Mouse (Mus musculus): Measurements from ENCODE around the gene Hsph1.

- TF ChIP-seq TAL1 (IDR thresholded peaks at IDR 0.05; ENCODE audit: low read length), result no peak
- TF ChIP-seq GATA1 (IDR thresholded peaks at IDR 0.05; ENCODE audit: low read length), result no peak
Measured at GRCm38 (mm10) chr5:149616817-149617216, 19.4 kb downstream of the Hsph1 start.

All from erythroblast, embryonic 14.5 days (primary cell).